Mouse (Mus musculus) ovary, postnatal 10 days (tissue): Measurements from ENCODE around the gene Ddx28.

Source experiments
- DNase-seq: peaks from one replicate; pipeline ENCODE4 v3.0.0; 2022; ENCODE audit warnings: low spot score

The Ddx28 gene

GRCm38 (mm10) chr8:105966692-105967311, 44.9 kb downstream of the Ddx28 start:
- DNase-seq: no peak

- DNase-seq: peak; percentile 54
These were observed 45.8 kb downstream of the Ddx28 start, which contains the start of gene Slc12a4 for GRCm38 (mm10) chr8:105965905-105966341. Slc12a4 (minus strand) TSS chr8:105966097.

- DNase-seq: peak; percentile 54
These were observed 46.3 kb downstream of the Ddx28 start for GRCm38 (mm10) chr8:105965266-105965904.

- DNase-seq: no peak
These were observed 47.0 kb downstream of the Ddx28 start for GRCm38 (mm10) chr8:105964506-105965265.

- no peak for DNase-seq
These were observed 50.1 kb downstream of the Ddx28 start for GRCm38 (mm10) chr8:105961536-105961935.

GRCm38 (mm10) chr8:105961101-105961500, 50.6 kb downstream of the Ddx28 start:
- no peak for DNase-seq
